Mouse (Mus musculus) limb, embryonic 14.5 days (tissue): ENCODE results near the gene Selp. TPM values are rescaled to one million over a fixed set of nuclear protein-coding genes. Genes with fewer than 3 reads are reported as not detected.

Source experiments
- ATAC-seq: fragments of 200-750 bp; cut with Nextera tagmentation; 2 replicates; pipeline ENCODE4 v1.8.0; 2017; ENCODE audit warnings: low read depth, moderate number of reproducible peaks, moderate TSS enrichment; ENCODE audit not compliant: low FRiP score
- DNase-seq: peaks from one replicate; pipeline ENCODE4 v3.0.0-alpha.2; 2015; ENCODE audit warnings: low spot score
- H3K27ac ChIP-seq: fragments of 300-500 bp; sonication (generic); replicated peaks from 2 replicates; pipeline ENCODE4 v1.5.1; 2014; ENCODE audit warnings: low read depth, mild to moderate bottlenecking, low read length, moderate library complexity, mixed read lengths
- H3K27me3 ChIP-seq: fragments of 300-500 bp; sonication (generic); 2 replicates; pipeline ENCODE4 v1.6.1; 2014; ENCODE audit warnings: low read length, mixed read lengths; ENCODE audit not compliant: control insufficient read depth, insufficient read depth
- H3K36me3 ChIP-seq: fragments of 300-500 bp; sonication (generic); 2 replicates; pipeline ENCODE4 v1.6.1; 2014; ENCODE audit warnings: mild to moderate bottlenecking, low read length, moderate library complexity, mixed read lengths; ENCODE audit not compliant: control insufficient read depth, insufficient read depth
- H3K4me1 ChIP-seq: fragments of 300-500 bp; sonication (generic); 2 replicates; pipeline ENCODE4 v1.6.1; 2014; ENCODE audit warnings: antibody characterized with exemption, low read length, mixed read lengths; ENCODE audit not compliant: control insufficient read depth, insufficient read depth
- H3K4me2 ChIP-seq: fragments of 300-500 bp; sonication (generic); replicated peaks from 2 replicates; pipeline ENCODE4 v1.6.1; 2014; ENCODE audit warnings: low read depth, mild to moderate bottlenecking, low read length, moderate library complexity; ENCODE audit not compliant: severe bottlenecking
- H3K4me3 ChIP-seq: fragments of 300-500 bp; sonication (generic); replicated peaks from 2 replicates; pipeline ENCODE4 v1.5.1; 2014; ENCODE audit warnings: low read length
- H3K9ac ChIP-seq: fragments of 300-500 bp; sonication (generic); 2 replicates; pipeline ENCODE4 v1.6.1; 2014; ENCODE audit warnings: mild to moderate bottlenecking, low read depth, low read length, moderate library complexity; ENCODE audit not compliant: severe bottlenecking
- H3K9me3 ChIP-seq: fragments of 300-500 bp; sonication (generic); 2 replicates; pipeline ENCODE4 v1.6.1; 2016; ENCODE audit warnings: low read length; ENCODE audit not compliant: control insufficient read depth
- POLR2A ChIP-seq: fragments of 200-500 bp; IDR thresholded peaks from 2 replicates; pipeline ENCODE4 v1.8.0; 2012; ENCODE audit warnings: inconsistent platforms, mild to moderate bottlenecking, moderate library complexity, borderline replicate concordance; ENCODE audit not compliant: insufficient read depth, insufficient read length; ENCODE audit errors: extremely low read depth
- WGBS: fragments of 180-500 bp; shearing (Covaris S2); extraction: QIAGEN DNeasy Blood & Tissue Kit; methylation state at CpG from one replicate; pipeline ENCODE4 v1.1.7; 2014; 5-methylcytosine and 5-hydroxymethylcytosine counted together
- polyA plus RNA-seq, 2 experiments: library from polyadenylated mRNA; depleted of rRNA in 1 of 2; stranded (reverse) in 1 of 2; unstranded in 1 of 2; fragments of >200 nt; fragmentation: Nextera tagmentation in 1 of 2; extraction: Ambion mirVana in 1 of 2; gene quantifications; 2 replicates each; pipeline versions ENCODE4 v1.2.1 to v1.2.3; 2012 to 2014

Gene Selp
- polyA plus RNA-seq, 2 experiments = 0.14 to 0.24 TPM

DNA sequence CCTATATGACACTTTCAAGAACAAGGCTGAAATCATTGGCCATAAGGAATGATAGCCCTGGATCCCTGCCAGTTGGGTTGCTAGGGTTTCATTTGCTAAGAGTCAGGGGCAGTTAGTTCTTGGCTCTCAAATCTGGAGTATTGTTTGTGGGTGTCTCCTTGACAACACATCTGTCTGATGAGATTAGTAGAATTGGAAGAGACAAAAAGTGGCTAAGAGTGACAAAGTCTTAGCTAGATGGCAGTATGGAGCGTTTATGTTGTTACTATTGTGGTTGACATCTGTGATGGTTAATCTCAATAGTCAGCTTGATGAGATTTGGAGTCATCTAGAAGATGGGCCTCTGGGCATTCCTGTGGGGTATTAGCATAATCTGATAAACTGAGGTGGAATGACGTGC, 16.7 kb upstream of the Selp start:
- H3K27ac ChIP-seq = no peak overlapping the region
- H3K4me3 ChIP-seq = no peak overlapping the region
- H3K4me1 ChIP-seq = no peaks in the 10 kb centered on the region
- H3K36me3 ChIP-seq = no peaks in the 10 kb centered on the region
- 76% methylated on average over 2 of the region's 2 CpGs for WGBS
- no peak overlapping the region for H3K4me2 ChIP-seq
- DNase-seq (no peak), ATAC-seq (no peak)
- no peaks in the 10 kb centered on the region for H3K27me3 ChIP-seq
- no peaks in the 10 kb centered on the region for H3K9me3 ChIP-seq
- no peak for TF ChIP-seq POLR2A
- no peak overlapping the region for H3K9ac ChIP-seq

GRCm38 (mm10) chr1:164109763-164110162, 5.3 kb upstream of the Selp start:
- no peaks in the 10 kb centered on the region for H3K9me3 ChIP-seq
- WGBS = 86% methylated on average over 2 of the region's 2 CpGs
- no peak overlapping the region for H3K9ac ChIP-seq
- H3K27ac ChIP-seq = no peak overlapping the region
- no peak for TF ChIP-seq POLR2A
- DNase-seq (no peak), ATAC-seq (no peak)
- H3K4me1 ChIP-seq = no peaks in the 10 kb centered on the region
- no peak overlapping the region for H3K4me2 ChIP-seq
- H3K36me3 ChIP-seq = no peaks in the 10 kb centered on the region
- no peak overlapping the region for H3K4me3 ChIP-seq
- H3K27me3 ChIP-seq = no peaks in the 10 kb centered on the region

DNA sequence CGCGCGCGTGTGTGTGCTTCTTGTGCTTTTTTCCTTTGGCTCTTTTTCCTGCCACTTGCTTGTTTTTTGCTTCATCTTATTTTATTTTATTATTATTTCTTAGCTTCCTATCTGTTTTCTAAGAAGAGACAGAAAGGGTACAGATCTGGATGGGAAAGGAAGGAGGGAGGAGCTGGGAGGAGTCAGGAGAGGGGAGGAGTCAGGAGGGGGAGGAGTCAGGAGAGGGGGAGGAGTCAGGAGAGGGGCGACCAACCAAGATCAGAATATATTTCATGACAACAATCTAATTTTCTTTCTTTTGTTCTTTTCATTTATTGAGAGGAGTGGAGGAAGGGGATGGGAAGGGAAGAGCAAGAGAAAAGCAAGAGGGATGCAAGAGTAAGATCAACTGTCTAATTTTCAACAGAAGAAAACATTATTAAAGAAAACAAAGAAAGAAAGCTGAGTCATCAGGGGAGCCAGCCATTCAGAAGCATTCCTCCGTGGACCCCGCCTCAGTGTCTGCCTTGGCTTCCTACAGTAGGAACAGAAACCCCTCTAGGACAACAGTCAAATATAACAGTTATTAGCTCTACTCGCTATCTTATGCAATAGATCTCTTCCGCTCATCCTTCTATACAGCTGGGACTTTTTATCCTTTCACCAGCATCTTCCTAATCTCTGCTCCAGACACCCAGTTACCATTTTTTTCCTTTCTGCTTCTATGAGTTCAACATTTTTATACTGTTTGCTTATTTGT, 4.3 kb upstream of the Selp start:
- 94% methylated on average over 9 of the region's 9 CpGs for WGBS
- H3K27ac ChIP-seq = no peak overlapping the region
- DNase-seq = no peak
- no peaks in the 10 kb centered on the region for H3K27me3 ChIP-seq
- H3K9me3 ChIP-seq = no peaks in the 10 kb centered on the region
- no peaks in the 10 kb centered on the region for H3K4me1 ChIP-seq
- no peak overlapping the region for H3K4me3 ChIP-seq
- no peak overlapping the region for H3K4me2 ChIP-seq
- no peak overlapping the region for H3K9ac ChIP-seq
- no peak for ATAC-seq
- no peak for TF ChIP-seq POLR2A
- H3K36me3 ChIP-seq = no peaks in the 10 kb centered on the region

DNA sequence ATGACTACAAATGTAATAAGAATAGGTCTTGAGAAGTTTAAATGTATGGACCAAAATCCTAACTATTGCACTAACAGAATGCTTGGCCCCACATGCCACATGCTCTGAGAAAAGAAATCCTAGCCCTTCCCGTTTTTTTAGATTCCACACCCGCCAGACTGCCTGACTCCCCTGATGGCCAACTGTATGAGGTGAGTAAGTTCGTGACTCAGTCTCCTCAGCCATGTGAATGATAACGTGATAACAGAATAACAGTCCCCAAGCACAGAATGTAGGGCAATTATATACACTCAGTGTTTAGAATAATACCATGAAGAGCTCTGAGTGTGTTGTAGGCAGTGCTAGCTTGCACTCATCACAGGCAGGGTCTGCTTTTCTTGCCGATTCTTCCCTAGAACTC, 784 bp upstream of the Selp start:
- H3K27ac ChIP-seq = no peak overlapping the region
- no peaks in the 10 kb centered on the region for H3K4me1 ChIP-seq
- DNase-seq (no peak), ATAC-seq (no peak)
- no peak overlapping the region for H3K9ac ChIP-seq
- no peaks in the 10 kb centered on the region for H3K9me3 ChIP-seq
- WGBS = 82% methylated on average over 5 of the region's 5 CpGs
- no peaks in the 10 kb centered on the region for H3K36me3 ChIP-seq
- H3K4me3 ChIP-seq = no peak overlapping the region
- TF ChIP-seq POLR2A = no peak
- H3K27me3 ChIP-seq = no peaks in the 10 kb centered on the region
- H3K4me2 ChIP-seq = no peak overlapping the region

- no peak for DNase-seq
- WGBS = 79% methylated on average over 6 of the region's 6 CpGs
- Histone ChIP-seq H3K27ac (no peak overlapping the region), H3K9ac (no peak overlapping the region), H3K27me3 (no peaks in the 10 kb centered on the region), H3K4me1 (no peaks in the 10 kb centered on the region), H3K4me2 (no peak overlapping the region), H3K4me3 (no peak overlapping the region), H3K36me3 (no peaks in the 10 kb centered on the region), H3K9me3 (no peaks in the 10 kb centered on the region)
- TF ChIP-seq POLR2A = no peak
- ATAC-seq = no peak
Measured at GRCm38 (mm10) chr1:164115647-164116046, 583 bp downstream of the Selp start.
